1 mouse cellular context compared by ENCODE assay signal in the genomic region with DNA sequence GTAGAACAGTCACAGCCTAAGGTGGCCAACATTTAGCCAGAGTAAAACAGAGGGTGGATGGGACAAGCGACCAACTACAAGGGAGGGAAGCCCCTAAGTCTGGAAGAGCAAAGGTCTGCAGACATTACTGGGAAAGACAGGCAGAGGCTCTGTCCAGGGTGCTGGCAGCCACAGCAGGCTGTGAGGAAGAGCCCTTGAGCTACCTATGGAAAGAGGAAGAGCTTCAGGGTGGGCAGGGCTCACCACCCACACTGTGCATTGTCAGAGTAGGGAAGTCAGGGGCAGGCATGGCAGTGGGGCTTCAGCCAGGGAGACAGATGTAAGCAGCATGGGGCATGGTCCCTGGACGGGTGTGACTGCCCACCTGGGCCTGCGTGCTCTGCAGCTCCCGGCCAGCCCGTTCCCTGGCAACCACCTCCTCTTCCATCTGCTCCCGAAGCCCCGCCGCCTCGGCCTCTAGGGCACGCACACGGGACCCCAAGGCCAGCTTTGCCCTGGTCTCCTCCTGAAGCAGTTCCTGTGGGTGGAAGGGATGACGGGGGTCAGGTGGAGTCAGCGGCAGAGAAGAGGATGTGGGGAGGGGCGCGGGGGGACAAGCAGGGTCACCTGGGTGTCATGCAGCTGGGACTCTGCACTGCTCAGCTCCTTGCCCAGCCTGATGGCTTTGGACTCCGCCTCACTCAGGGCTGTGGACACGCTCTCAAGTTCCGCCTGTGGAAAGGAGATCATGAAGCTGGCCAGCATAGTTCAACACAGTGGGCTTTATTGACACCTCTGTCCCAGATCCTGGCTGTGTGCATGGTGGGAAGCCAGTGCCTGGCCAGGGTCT.
TF ChIP-seq lines count a peak whose summit lies in the region.

No protein-coding gene starts in this region.

TF ChIP-seq in MEL, 35 proteins besides CTCF, POLR2A, EP300 and RAD21 (continued from another document):
- TF ChIP-seq MAFK (IDR thresholded peaks at IDR 0.05; ENCODE audit: borderline replicate concordance, low read depth, low read length): no peak
TF ChIP-seq in MEL: peak in this region for 0.
